Mouse (Mus musculus) right cerebral cortex, postnatal 10 days (tissue): Measurements from ENCODE around the gene Lrrc28.

Experiments used
- DNase-seq, 2 experiments: peaks; one replicate each; pipeline ENCODE4 v3.0.0; 2021; ENCODE audit warnings: low spot score in 2 of 2

Lrrc28 gene

DNA sequence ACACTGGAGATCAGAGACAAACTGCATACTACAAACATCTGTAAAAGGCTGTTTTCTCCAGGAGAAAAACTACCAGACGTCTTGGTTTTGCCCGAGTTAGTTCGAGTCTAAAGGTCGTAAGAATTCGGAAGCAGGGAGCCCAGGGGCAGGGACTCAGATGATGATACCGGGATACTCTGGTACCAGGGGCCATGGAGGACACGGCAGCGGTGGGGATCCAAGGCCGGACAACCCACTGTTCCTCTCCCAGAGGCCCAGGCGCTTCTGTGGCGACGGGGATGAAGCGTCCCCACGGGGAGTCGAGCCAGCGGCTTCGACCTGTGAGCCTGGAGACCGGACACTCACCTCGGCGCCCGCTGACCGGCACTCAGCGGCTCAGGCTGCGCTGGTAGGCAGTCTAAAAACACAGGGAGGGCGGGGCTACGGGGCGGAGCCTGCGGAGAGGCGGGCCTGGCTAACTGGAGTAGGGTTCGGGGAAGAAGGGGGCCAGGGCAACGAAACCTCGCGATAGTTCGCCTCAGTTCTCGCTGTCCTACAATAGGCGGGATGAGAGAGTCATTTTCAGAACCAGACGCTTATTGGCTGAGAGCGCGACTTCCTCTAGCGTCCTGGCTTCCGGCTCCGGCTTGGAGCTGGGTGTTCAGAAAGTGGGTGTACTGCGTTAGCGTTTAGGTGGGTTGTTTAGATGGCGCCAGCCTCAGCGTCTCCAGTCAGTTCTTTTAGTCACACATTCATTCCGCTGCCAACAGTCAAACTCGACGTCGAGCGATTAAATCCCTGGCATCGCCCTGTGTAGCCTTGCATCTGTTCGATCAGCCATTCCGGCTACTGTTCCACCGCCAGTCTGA is at the start of gene Lrrc28:
Gene Lrrc28, minus strand, starts transcription at position 436 of the 848 bp plus-strand sequence.
- peak; percentile 99 to 100 for DNase-seq

DNA sequence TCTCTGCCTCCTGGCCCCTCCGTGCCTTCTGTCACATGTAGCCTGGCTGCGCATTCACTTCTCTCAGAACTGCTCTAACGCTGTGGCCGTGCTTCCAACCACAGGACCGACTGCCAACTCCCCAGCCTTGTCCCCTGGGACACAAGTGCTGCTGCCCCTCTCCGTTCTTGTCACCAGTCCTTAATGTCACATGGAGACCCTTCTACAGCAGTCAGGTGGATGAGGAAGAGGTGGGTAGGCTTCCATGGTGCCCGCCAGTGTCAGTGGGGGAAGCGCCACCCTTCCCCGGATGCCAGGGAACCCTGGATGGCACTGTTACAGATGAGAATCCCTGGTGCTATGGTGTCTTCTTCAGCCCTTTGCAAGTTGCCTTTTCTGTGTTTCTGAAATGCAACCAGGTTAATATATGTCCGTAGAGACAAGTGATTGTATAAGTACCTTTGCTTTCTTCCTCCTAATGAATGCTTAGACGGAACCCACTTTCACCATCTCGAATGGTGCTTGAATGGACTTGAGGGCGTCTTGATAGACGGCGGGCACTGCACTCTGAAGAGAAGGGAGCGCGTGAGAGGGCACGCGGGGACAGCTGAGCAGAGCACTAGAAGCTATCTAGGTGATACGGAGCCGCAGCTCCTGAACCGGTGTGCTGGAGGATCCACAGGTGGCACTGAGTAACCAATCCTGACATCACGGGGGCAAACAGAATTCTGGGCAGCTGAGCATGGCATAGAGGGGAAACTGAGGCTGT is 47.9 kb upstream of the Lrrc28 start:
- DNase-seq: no peak

DNA sequence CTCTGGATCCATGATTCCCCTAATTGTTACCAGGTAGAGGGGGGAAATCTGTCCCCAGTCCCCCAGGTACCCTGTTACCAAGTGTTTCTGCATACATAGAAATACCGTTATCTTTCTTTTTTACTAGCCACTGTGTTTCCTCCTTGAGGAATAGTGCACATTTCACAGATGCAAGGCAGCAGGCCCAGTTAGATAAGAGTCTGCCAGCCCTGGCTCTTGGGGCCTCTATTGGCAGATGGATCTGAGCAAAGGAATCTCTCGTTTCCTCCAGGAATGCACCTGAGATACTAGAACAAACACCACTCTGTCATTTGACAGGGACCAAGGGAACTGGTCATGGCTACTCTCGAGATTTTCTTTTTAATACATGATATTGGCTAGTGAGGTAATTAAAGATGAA is 47.1 kb upstream of the Lrrc28 start:
- DNase-seq: no peak

- DNase-seq: no peak
These were observed 46.0 kb upstream of the Lrrc28 start for GRCm38 (mm10) chr7:67691036-67691435.

DNA sequence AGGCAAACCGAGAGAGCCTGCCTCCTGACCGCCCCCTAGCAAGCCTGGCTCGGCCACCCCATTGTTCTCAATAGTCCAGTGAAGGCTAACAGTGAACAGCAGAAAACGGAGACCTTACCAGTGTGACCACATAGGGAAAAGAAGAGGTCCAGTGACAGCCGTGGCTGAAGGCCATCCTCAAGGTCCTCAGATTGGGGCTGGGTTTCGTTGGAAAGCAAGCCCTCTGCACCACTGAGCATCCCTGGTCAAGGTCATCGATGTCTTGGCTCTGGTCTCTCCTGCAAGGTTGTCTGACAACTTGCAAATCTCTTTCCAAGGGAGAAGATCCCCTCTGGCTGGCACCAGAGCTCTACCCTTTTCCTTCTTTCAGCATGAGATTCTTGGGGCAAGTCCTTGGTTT is 44.7 kb upstream of the Lrrc28 start:
- DNase-seq: no peak

DNA sequence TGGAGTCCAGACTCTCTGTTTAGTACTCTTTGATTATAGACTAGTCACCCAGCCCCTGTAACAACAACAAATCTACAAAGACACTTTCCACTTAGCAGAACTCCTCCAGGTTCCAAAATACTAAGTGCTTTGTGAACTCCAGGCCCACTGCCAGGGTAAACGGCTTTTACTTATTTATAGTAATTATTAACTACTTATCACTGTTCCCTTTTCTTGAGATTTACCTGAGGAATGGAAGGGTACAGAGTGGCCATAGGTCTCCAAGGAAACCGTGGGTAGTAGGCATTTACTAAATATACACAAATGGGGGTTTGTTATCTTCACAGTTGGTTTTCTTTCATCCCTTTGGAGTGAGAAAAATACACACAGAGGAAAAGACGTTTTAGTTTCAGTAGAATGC is 43.2 kb upstream of the Lrrc28 start:
- no peak for DNase-seq

- DNase-seq: no peak
These were observed 41.5 kb upstream of the Lrrc28 start for GRCm38 (mm10) chr7:67686545-67686944.

DNA sequence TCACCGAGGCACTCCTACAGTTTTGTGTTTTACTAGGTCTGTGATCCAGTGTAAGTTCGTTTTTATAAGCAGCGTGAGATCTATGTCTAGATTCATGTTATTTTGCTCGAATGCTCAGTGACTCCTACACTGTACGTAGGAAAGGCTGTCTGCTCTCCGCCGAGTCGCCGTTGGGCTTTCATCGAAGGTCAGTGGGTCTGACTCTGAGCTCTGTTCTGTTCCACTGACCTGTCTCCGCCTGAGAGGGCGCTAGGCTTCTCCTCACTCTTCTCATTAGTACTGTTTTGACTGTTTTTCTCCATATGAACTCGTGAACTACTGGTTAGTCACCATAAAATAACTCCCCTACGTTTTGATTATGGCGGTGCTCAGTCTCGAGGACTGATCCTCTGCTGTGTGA is 37.9 kb upstream of the Lrrc28 start:
- DNase-seq: no peak

DNA sequence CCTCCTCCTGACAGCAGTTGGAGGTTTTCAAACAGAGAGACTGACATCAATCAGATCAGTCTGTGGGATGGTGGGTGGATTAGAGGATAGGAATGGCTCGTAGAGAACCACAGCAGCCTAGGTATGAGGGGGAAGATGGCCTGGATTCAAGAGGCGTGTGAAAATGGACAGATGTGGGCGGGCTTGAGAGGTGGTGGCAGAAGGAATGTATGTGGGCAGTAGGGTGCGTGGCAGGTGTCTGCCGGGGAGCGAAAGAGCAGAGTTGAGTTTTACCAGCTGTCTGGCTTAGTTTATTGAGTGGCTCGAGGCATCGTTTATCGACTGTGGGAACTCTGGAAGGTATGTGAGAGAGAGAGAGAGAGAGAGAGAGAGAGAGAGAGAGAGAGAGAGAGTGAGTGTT is 36.0 kb upstream of the Lrrc28 start:
- DNase-seq: no peak

- DNase-seq: no peak
These were observed 33.9 kb upstream of the Lrrc28 start for GRCm38 (mm10) chr7:67678878-67679499.

- DNase-seq: no peak
These were observed 28.6 kb upstream of the Lrrc28 start for GRCm38 (mm10) chr7:67673656-67674055.

- DNase-seq: peak; percentile 91 to 95
These were observed 27.6 kb upstream of the Lrrc28 start for GRCm38 (mm10) chr7:67672650-67673049.

GRCm38 (mm10) chr7:67670965-67671364 is 25.9 kb upstream of the Lrrc28 start:
- DNase-seq: no peak

- peak in 1 of 2 experiments; percentile 12 for DNase-seq
These were observed 19.1 kb upstream of the Lrrc28 start for GRCm38 (mm10) chr7:67663981-67664694.

- DNase-seq: peak in 1 of 2 experiments; percentile 14
These were observed 17.4 kb upstream of the Lrrc28 start for GRCm38 (mm10) chr7:67662424-67662823.

DNA sequence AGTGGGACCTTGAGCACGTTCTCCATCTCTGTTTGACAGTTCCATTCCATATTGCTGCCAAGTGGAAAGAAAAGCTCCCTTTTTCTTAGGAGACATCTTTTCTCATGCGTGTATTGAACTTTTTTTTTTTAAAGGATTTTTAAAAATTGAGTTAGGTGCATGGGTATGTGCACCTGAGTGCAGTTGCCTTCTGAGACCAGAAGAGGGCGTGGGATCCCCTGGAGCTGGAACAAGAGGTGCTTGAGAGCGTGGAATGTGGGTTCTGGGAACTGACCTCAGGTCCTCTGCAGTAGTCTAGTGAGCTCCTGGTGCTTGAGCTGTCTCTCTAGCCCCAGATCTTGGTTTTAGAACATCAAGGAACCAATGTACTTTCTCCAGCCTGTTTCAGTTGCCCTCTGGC is 13.0 kb upstream of the Lrrc28 start:
- DNase-seq: no peak

DNA sequence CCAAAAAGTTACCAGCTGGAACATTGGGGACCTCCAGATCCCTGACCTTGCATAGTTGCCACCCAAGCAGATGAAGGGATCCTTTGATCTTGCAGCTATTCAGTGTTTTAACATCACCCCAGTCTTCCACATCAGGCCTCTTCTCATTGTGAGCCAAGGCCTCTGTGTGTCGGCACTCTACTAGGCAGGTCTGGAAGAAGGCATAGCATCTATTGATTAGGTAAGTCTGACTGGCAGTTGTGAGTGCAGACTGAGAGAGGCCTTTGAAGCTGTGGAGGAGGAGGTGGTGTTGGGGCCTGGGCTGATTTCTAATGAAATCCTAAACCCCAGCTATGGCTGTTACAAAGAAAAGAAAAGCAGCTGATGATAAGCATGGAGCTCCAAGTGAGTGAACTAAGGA is 10.1 kb upstream of the Lrrc28 start:
- no peak for DNase-seq

- DNase-seq: peak; percentile 50 to 74
These were observed 9.6 kb upstream of the Lrrc28 start for GRCm38 (mm10) chr7:67654668-67655067.

- no peak for DNase-seq
These were observed 7.1 kb upstream of the Lrrc28 start for GRCm38 (mm10) chr7:67652211-67652610.

DNA sequence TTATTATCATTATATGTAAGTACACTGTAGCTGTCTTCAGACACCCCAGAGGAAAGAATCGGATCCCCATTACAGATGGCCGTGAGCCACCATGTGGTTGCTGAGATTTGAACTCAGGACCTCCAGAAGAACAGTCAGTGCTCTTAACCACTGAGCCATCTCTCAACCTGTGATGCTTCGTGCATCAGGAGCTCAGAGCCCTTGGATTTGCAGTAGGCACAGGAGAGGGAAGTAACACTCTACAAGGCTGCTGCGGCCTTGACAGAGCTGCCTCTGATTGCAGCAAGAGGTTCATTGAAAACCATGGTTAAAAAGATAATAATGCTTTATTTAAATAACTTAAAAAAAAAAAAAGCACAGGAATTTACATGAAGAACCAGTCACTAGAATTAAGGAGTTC is 3.3 kb upstream of the Lrrc28 start:
- DNase-seq: no peak

DNA sequence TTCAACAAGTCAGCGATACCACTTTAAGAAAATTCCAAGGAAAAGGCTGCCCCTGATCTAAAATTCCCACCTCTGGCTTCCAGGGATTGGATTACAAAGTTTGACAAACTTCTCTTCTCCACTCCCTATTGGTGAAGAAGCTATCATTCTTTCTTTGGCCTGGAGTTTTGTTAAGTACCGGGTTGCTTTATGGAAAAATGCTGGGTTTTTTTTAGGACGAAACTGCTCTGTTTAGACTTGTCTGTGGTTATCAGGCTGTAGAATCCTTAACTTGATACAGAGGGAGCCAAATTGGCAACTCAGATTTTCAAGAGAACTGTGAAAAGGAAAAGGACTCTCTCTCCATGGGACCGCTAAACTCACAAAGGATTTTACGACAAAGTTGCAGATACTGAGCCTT is 2.2 kb upstream of the Lrrc28 start, which contains the start of gene Ttc23:
Gene Ttc23, plus strand, starts transcription at position 134 of the 400 bp plus-strand sequence.
- DNase-seq: no peak

DNA sequence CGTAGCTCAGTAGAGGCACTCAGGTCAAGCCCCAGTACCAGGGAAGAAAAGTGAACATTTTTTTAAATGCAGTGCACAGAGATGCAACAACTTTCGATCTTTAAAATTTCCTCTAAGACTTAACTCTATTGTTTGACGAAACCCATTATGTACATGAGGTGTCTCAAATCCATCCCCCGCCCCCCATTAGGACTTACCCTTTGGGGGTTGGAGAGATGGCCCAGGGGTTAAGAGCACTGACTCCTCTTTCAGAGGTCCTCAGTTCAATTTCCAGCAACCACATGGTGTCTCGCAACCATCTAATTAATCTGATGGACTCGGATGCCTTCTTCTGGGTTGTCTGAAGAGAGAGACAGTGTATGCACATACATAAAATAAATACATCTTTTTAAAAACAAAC is 1.1 kb upstream of the Lrrc28 start:
- no peak for DNase-seq
